10 mouse cellular contexts compared by ENCODE assay signal in genomic region chr5:4993192-4993601, GRCm38 (mm10).
DNase-seq lines count a peak whose midpoint lies in the region; ATAC-seq lines count a peak whose summit lies in the region.
"Had no signal": no experiment of that assay in that cellular context is flagged by ENCODE, and none has a peak within 500 bp of the region (broad histone marks: within the 10 kb centered on the region; RNA-seq: fewer than 3 reads in every experiment).

No protein-coding gene starts in this region.

- no peak overlapping the region for H3K9ac ChIP-seq in midbrain, embryonic 13.5 days (replicated peaks)
- H3K9ac ChIP-seq in hindbrain, embryonic 14.5 days: no peak overlapping the region
- H3K9ac ChIP-seq: liver, embryonic 15.5 days had no signal

- WGBS in midbrain, embryonic 13.5 days: 86% methylated on average over 4 of the region's 4 CpGs
- 79% methylated on average over 4 of the region's 4 CpGs for WGBS in hindbrain, embryonic 14.5 days

- DNase-seq in MN1 (ENCODE audit: low spot score): peak; percentile 26
- peak; percentile 56 to 75 for DNase-seq in frontal cortex, postnatal 10 days (ENCODE audit: low spot score in 2 of 2)
- peak; percentile 88 to 96 for DNase-seq in left cerebral cortex, adult 9 months (ENCODE audit: low spot score in 2 of 2)
- DNase-seq in adrenal gland, adult 8-10 months: no peak
- no peak for DNase-seq in kidney, adult 18-20 months
- no peak for DNase-seq in hindbrain, embryonic 14.5 days (ENCODE audit: low spot score)
- DNase-seq: gastrocnemius, postnatal 25 days had no signal

- no peak overlapping the region for H3K4me2 ChIP-seq in midbrain, embryonic 13.5 days (replicated peaks)
- no peak overlapping the region for H3K4me2 ChIP-seq in hindbrain, embryonic 14.5 days (replicated peaks)
- H3K4me2 ChIP-seq: liver, embryonic 15.5 days had no signal

- H3K27me3 ChIP-seq in midbrain, embryonic 13.5 days: no peaks in the 10 kb centered on the region
- no peaks in the 10 kb centered on the region for H3K27me3 ChIP-seq in hindbrain, embryonic 14.5 days (ENCODE audit: control insufficient read depth, insufficient read depth, low read length)
- H3K27me3 ChIP-seq: liver, embryonic 15.5 days had no signal

- no peaks in the 10 kb centered on the region for H3K36me3 ChIP-seq in midbrain, embryonic 13.5 days
- H3K36me3 ChIP-seq in hindbrain, embryonic 14.5 days (replicated peaks; ENCODE audit: control insufficient read depth, insufficient read depth): no peaks in the 10 kb centered on the region
- H3K36me3 ChIP-seq: liver, embryonic 15.5 days had no signal

- peak; percentile 73 for ATAC-seq in cerebellum, adult (ENCODE audit: insufficient number of reproducible peaks, low FRiP score, low TSS enrichment)
- no peak for ATAC-seq in midbrain, embryonic 13.5 days
- no peak for ATAC-seq in hindbrain, embryonic 14.5 days (ENCODE audit: low FRiP score)

- H3K9me3 ChIP-seq in midbrain, embryonic 13.5 days: no peaks in the 10 kb centered on the region
- no peaks in the 10 kb centered on the region for H3K9me3 ChIP-seq in hindbrain, embryonic 14.5 days (ENCODE audit: control insufficient read depth, low read length)
- H3K9me3 ChIP-seq: liver, embryonic 15.5 days had no signal

- no peak overlapping the region for H3K27ac ChIP-seq in midbrain, embryonic 13.5 days
- no peak overlapping the region for H3K27ac ChIP-seq in hindbrain, embryonic 14.5 days
- H3K27ac ChIP-seq: liver, embryonic 15.5 days had no signal

- H3K4me3 ChIP-seq in midbrain, embryonic 13.5 days (replicated peaks): no peak overlapping the region
- H3K4me3 ChIP-seq in hindbrain, embryonic 14.5 days (replicated peaks; ENCODE audit: low read length): no peak overlapping the region
- H3K4me3 ChIP-seq: liver, embryonic 15.5 days had no signal

- H3K4me1 ChIP-seq in midbrain, embryonic 13.5 days (replicated peaks): peaks cover 13% of the 10 kb centered on the region
- H3K4me1 ChIP-seq in hindbrain, embryonic 14.5 days (replicated peaks; ENCODE audit: control insufficient read depth, insufficient read depth, low read length): no peaks in the 10 kb centered on the region
- H3K4me1 ChIP-seq: liver, embryonic 15.5 days had no signal

Comparison
In these comparisons a context has a peak if more than half of its experiments do, and no peak if none do; other contexts are left out.
1. DNase-seq: peak in MN1 (single experiment), frontal cortex, postnatal 10 days (2 of 2) and left cerebral cortex, adult 9 months (2 of 2); none in adrenal gland, adult 8-10 months (single experiment), kidney, adult 18-20 months (single experiment) and hindbrain, embryonic 14.5 days (single experiment).